Mouse (Mus musculus) frontal cortex, postnatal 14 days (tissue): ENCODE results near the gene Rad23a.

Experiments used
- DNase-seq, 2 experiments: peaks; one replicate each; pipeline ENCODE4 v3.0.0; 2022; ENCODE audit warnings: low spot score in 2 of 2

Gene Rad23a

DNA sequence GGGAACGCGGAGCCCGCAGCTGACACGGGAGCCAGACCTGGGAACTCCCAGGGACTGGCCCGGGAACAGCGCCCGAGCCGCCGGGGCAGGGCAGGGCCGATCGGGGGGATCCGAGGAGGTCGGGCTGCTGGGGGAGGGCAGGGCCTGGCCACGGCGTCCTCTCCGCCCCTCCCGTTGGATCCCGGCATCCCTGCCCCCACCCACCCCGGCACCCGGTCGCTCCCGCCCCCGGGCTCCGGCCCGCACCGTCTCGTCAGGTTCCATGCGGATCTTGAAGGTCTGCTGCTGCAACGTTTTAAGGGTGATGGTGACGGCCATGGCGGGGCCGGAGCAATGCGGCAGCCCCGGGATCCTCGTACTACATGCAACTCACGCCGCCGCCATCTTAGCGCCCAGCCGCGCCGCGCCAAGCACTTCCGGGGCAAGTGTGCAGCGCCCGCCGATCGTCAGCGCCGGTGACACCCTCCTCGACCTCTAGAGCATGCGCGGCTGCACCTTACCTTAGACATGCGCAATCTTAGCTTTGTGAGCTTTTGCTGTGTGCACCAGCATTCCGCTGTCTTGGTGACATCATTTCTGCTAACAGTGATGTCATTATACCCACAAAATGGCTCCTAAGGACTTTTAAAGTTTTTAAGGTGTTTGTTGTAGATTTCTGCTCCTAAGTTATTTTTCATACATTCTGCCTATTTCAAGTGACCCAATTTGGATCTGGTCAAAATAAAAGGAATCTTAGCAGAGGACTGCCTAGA lies at the start of gene Rad23a:
Gene Rad23a, minus strand, starts transcription at position 418 of the 752 bp plus-strand sequence.
- DNase-seq: peak; percentile 88

DNA sequence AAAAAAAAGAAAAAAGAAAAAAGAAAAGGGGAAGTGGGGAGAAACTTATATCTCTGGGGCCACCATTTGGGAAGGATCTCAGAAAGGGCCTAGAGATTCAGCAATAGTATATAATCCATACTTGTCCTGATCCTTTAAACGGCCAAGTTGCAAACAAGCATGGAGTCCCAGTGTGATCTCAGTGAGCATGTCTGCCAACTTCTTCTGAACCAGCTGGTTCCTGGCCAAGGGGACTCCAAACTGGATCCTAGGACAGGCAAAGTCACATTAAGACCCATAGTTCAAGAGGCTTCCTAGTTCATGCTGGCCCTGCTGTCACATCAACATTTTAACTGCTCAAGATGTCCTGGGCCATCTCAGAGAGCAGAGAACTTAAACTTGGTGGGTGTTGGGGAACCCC lies 48.7 kb upstream of the Rad23a start:
- no peak for DNase-seq

DNA sequence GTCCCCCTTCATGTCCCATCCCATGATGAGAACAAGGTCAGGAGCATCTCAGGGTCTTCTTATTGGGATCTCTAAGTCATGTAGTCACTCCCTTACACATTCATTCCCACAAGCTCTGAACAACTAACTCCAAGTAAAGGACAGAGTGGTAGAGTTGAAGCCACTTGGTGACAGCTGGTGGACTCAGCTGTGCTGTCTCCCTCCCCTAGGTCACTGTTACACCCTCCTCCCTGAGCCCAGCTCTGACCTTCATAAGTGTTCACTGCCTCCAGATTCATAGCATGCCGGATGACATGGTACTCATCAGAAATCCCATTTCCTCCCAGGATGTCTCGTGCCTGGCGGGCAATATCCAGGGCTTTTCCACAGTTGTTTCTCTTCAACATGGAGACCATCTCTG lies 47.8 kb upstream of the Rad23a start:
- DNase-seq: no peak

DNA sequence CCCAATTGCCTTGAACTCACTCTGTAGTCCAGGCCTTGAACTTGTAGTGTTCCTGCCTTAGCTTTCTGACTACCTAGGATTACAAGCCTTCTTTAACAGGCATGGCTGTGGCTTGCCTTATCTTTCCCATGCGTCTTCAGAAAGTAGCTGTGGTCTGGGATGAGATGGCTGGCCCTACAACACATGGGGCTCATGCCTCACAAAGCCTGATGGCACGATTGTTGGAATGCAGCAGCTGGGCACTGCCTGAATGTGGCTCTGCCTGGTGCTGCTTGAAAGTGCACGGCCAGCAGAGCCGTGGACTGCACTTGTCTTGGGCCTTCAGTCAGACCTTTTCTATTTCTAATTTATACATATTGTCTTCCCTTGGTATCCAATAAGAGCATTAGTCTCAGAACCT lies 44.3 kb upstream of the Rad23a start:
- DNase-seq: no peak

DNA sequence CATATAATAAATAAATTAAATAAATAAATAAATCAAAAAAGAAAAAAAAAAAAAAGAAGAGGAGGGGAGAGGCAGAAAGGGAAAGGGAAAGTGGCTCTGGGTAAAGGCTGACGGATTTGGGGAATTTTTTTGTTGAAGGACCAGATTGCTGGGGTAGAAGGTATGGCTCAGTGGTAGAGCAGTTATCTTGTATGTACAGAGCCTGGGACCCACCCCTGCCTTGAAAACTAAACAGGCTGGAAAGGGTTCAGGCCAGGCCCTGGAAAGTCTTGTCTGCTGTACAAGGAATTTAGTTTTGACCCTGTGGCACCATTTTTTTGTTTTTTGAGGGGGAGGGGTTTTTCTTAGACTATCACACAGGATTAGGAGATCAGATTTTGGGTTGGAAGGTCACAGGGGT lies 38.5 kb upstream of the Rad23a start:
- DNase-seq: no peak

DNA sequence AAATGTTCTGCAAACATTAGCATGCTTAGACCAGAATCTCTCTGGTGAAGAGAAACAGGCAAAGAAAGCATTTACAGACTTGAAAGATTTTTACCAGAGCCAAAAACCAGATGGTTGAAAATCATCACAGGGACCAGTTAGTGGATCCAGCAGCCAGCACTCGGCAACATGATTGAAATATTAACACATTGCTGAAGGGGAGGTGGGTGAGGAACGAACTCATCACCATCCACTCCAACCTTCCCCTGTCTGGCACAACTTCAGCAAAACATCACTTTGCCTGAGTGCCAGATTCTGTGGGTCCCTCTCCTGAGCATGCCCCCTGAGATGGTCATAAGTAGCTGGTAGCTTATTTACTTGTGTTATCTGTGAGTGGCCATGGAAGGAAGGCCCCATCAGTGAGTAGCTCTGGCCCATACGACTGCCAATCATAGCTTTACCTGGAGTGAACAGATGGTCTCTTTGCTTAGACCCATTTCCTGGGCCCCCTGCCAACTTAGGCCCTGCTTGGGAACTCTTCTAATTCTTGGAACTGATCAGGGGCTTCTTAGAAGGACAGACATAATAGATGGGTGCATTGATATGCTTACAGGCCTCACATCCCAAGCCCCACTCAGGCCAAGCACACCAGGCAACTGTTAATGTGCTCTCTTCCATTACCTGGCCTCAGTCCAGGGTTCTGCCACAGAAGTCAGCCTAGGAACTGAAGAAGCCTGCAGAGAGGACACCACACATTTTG lies 37.0 kb upstream of the Rad23a start:
- no peak for DNase-seq

DNA sequence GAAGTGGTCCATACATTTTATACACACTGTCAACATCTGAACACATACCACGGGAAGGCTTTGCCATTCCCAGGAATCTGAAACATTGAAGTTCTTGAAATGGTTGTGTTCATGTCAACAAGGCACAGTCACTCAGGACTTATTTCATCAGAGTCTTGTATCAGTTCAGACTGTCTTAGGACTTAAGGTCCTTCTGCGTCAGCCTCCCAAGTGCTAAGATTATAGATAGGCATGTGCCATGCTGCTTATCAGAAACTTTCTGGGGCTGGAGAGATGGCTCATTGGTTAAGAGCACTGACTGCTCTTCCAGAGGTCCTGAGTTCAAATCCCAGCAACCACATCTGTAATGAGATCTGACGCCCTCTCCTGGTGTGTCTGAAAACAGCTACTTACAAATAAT lies 33.9 kb upstream of the Rad23a start:
- no peak for DNase-seq

DNA sequence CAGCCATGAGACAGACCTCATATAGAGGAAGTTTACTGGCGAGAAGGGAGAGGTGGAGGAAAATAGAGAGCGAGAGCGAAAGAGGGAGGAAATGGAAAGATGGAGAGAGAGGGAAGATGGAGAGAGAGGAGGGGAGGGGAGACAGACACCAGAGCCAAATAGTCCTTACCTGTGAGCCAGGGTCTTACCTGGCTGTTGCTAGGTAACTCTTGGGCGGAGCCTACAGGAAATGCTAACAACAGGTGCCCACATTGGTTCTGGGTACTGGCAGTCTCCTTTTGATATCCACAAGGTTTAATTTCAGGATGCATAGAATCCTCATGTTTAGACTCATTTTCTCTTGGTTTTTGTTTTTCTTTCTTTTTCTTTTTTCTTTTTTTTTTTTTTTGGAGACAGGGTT lies 32.6 kb upstream of the Rad23a start:
- no peak for DNase-seq

DNA sequence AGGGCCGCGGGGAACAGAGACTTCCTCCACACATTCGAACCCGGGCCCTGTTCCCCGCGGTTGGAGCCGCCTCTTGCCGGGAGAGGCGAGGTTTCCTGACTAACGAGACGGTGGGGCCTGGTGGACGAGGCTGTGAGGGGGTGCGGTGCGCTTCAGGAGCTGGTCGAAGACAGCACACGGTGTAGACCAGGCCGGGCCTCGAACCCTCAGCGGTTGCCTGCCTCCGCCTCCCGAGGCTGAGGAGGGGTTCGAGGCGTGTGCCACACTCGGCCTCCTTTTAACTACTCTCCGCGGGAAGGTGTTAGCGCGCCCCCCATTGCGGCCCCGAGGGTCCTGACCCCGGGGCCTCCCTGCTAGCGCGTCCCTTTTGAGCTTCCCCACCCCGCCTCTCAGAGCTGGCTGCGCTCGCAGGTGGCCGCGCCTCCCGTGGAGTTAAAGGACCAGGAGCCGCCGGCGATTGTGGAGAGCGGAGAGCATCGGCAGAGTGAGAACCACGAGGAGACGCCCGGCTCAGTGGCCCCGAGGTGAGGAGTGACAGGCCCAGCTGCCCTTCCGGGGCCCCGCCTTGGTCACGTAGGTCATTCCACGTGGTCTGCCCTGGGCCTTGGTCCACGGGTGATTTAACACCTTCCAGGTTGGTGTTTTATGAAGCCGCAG lies 32.0 kb upstream of the Rad23a start:
- DNase-seq: no peak

DNA sequence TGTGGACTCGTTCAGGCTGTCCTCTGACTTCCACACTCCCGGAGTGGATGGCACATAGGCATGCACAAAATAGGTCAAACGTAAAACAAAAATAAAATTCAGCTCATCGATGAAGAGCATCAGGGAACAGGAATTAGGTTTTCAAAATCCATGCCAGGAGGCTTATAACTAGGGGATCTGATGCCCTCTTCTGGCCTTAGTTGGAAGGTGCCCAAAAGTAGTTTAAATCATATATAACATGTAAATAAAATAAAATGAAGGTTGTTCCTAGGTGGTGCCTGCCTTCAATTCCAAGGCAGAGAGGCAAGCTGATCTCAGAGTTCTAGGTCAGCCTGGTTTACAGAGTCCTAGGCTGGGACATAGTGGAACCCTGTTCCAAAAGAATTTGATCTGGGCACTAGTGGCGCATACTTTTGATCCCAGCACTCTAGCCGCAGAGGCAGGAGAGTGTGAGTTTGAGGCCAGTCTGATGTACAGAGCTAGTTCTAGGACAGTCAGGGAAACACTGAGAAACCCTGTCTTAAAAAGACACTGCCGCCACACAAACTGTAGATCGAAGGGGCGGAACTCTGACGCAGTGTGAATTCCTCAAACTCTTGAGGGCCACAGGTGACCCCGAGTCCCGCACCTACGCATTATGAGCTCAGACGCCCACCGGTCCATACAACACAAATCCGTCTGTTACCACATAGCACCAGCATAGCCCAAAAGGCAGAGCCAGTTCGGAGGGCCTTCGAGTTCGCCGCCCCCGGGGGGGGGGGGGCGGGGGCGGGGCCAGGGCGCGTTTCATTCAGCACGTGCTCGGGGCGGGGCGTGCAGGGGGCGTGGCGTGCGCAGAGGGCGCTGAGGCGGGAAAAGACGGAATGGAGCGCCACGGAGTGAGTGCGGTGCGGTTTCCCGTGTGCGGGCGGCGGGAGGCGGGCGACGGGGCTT lies 31.2 kb upstream of the Rad23a start, which contains the start of gene Syce2:
Gene Syce2, plus strand, starts transcription at position 736 of the 933 bp plus-strand sequence.
- peak in 1 of 2 experiments; percentile 40 for DNase-seq

DNA sequence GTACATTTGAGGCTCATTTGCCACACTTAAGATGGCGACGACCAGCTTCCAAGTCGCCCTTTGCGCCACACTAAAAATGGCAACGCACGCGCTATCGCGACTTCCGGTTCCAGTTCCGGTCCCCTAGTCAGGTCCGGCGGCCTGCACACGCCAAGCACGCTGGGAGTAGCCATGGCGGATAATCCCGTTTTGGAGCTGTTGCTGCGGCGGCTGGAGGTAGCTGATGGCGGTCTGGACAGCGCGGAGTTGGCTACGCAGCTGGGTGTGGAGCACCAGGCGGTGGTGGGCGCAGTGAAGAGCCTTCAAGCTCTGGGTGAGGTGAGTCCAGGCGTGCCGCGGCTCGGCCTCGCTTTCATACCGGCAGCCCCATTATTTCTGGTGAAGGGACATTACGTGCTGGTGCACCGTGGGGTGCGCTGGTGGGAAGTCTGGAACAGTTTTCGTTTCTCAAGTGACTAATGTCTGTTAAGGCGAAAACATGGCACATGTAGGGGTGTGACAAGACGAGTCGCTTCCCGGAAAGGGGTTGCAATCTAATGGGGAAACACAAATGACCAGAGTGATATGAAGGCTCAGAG lies 16.5 kb upstream of the Rad23a start, which contains the start of gene Farsa:
Gene Farsa, plus strand, starts transcription at position 126 of the 578 bp plus-strand sequence.
- DNase-seq: peak; percentile 84 to 90

DNA sequence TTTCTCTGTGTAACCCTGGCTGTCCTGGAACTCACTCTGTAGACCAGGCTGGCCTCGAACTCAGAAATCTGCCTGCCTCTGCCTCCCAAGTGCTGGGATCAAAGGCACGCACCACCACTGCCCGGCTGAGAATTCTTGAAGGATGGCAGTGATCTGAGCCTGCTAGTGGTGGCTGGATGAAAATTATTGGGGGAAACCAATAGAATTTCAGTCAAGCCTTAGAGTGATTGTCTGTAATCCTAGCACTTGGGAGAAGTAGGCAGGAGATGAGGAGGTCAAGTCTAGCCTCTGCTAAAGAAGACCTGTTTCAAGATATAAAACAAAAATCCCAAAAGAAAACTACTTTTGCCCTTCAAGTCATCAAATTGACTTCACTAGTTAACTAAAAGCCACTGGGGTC lies 16.0 kb upstream of the Rad23a start:
- no peak for DNase-seq

DNA sequence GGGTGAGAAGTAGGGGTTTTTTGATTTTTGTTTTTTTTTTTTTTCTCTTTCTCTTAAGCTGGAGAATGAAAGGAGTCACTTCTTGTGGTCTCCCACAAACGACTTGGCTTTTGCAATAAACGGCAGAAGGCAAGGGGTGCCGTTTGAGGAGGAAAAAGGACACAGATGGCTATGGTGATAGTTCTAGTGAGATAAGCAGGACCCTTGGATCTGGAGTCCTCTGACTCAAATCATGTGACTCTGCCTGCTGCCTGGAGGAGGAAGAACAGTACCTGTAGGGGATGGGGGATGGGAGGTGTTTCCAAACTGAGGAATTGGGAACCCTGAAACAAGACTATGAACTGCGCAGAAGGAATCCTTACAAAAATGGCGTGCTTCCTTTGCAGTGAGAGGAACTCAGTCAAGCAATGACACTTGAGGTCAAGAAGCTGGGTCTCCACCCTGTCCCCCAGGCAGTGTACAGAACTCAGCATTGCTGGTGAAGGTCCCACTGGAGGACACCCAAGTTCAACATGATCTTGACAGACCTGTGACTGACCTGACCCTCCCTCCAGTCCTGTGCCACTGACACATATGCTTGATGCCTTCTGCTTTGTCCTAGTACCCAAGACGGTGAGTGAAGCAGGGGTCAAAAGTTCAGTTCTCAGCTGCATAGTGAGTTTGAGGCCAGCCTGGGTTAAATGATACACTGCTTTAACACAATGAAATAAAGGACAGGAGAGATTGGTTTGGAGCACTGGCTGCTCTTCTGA lies 7.4 kb upstream of the Rad23a start:
- DNase-seq: no peak

DNA sequence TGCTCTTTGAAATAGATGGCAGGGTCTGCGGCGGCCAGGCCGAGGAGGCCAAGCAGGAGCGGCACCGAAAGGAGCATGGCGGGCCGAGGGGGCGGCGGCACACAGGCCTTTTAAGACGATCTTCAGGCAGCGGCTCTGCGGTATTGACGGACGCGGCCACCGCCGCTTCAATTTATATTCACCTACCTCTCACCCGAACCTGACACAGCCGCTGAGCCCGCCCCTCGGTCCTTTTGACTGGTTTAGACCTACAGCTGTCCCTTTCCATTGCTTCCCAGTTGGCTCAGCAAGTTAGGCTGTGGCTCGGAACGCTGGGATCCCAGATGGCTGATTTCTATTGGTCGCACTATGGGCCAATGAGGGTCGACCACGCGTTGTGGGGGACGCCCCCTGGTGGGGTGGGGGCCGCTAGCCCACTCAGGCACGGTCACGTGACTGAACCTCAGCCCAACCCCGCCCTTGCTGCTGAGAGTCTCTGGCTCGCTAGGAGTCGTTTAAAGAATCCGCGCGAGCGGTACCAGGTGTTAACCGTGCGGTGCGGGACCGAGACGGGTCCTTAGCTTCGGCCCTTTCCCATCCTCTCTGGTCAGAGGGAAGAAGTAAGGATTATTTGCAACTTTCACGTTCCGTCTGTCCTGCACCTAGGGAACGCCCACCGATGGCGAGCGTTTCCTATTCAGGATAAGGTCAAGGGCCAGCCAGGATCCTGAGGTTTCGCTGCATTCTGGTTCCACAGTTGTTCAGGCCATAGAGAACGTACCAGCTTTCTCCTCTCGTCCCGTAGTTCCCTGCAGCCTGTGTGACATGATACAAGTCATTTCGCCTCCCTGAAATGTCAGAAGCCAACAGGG lies 6.5 kb upstream of the Rad23a start, which contains the start of gene Calr:
Gene Calr, minus strand, starts transcription at position 213 of the 851 bp plus-strand sequence.
- peak; percentile 99 to 100 for DNase-seq

DNA sequence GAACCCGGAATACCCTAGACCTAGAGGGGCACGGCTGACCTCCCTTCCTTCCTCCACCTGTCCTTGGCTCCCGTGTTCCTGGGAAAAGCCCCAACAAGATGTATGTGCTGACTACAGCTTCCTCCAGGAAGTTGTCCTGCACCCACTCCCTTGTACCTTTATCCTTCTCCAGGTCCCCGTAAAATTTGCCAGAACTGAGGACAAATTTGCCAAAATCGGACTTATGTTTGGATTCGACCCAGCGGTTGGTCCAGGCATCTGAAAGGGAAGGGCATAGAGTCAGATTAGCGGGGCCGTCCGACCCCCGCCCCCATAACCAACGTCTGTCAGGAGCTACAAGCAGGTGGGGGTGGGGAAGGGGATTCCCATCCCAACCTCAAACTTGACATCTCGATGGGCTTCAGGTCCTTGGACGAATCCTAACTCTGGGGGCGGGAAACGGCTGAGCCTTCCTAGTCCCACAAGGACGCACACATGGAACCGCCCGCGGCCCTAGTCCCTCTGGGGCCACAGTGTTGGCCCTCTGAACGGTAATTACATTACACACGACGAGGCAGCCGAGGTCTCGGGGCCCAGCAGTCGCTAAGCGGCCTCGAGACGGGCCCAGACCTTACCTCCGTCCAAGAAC lies 5.7 kb upstream of the Rad23a start:
- no peak for DNase-seq

DNA sequence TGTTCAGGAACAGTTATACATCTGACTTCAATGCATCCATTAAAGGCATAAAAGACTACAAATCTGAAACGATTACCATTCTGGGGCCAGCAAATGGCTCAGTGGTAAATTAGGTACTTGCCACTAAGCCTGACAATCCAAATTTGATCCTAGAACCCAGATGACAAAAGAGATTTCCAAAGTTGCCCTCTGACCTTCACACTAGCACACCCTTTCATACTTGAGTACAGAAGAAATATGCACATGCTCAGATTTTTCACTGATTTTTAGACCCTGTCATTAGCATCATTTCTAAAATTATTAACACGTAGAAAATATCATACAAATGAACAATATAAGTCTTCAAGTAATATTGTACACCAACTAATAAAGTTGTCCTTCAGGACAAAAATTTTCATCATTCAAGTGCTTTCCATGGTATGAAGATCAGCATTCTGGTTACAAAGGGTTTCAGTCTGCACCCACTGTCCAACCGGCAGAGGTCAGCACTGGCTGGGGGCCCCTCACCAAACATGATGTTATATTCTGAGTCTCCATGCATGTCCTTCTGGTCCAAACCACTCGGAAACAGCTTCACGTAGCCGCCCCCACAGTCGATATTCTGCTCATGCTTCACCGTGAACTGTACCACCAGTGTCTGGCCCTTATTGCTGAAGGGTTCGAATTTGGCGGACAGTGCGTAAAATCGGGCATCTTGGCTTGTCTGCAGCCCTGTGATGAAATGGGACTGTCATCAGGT lies 5.1 kb upstream of the Rad23a start:
- DNase-seq: no peak

DNA sequence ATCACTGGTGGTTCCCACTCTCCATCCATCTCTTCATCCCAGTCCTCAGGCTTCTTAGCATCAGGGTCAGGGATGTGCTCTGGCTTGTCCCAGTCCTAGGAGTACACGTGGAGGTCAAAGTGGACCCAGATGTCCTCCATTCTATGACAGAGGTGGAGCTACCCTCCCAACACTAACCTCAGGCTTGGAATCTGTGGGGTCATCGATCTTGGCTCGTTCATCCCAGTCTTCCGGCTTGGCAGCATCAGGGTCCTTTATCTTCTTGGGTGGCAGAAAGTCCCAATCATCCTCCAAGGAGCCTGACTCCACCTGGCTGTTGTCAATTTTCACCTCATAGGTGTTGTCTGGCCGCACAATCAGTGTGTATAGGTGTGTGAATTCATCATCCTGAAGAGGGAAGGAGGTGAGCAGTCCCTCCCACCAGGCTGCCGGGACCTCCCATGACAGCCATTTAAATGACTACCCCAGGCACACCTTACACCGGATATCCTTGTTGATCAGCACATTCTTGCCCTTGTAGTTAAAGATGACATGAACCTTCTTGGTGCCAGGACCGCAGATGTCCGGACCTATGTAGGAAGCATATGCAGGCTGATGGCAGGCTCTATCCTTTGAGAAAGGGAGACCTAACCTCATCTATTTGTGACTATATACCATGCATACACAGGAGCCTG lies 4.1 kb upstream of the Rad23a start:
- no peak for DNase-seq

DNA sequence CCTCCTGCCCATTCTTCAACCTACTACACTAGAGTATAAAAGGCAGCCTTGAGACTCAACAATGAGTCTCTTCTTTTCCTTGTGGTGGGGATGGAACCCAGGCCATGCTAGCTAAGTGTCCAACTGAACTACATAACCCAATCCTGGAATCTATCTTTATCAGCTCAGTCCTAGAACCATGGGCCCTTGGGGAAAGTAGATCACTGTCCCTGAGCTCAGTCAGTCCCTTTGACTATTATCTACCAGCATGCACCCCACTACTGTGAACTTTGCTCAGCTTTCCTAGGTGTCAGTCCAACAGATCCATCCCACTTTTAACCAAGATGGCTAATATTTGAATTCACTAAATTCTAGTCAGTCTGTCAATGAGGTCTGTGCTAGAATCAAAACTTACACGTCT lies 1.0 kb upstream of the Rad23a start:
- DNase-seq: no peak
